Mouse (Mus musculus) adrenal gland, postnatal 14 days (tissue): ENCODE results near the gene Hectd4. TPM values are rescaled to one million over a fixed set of nuclear protein-coding genes. Genes with fewer than 3 reads are reported as not detected.
A peak's percentile ranks its signal among the peaks of the same experiment; 100 is the strongest.
"Not testable (repeated sequence)": the region's sequence is repeated elsewhere in the genome, so short reads cannot be mapped to it uniquely, and the experiment has no call there.

Experiments used
- DNase-seq: peaks from one replicate; pipeline ENCODE4 v3.0.0; 2021; ENCODE audit warnings: mixed read lengths
- long read RNA-seq, 2 experiments: library from polyadenylated mRNA; stranded (forward); transcript quantifications; one replicate each; pipeline ENCODE4 v2.0.0; 2021
- total RNA-seq: library from RNA; stranded (reverse); gene quantifications from 2 replicates; pipeline ENCODE4 v1.2.3, GENCODE M21; 2021

Gene Hectd4
- 21.5 and 27.1 TPM in 2 replicates for total RNA-seq
- long read RNA-seq, experiment 1, partial matches to known transcripts = 0 of 1 reads
- long read RNA-seq, experiment 1, other reads (novel, unspliced or antisense) = 1 of 1 reads
- long read RNA-seq, experiment 2, partial matches to known transcripts = 3 of 4 reads
- long read RNA-seq, experiment 2, other reads (novel, unspliced or antisense) = 1 of 4 reads

- DNase-seq = peak; percentile 99
Measured at GRCm38 (mm10) chr5:121219980-121220731, at the start of gene Hectd4. Gene Hectd4, plus strand, starts transcription at chr5:121220219.

DNA sequence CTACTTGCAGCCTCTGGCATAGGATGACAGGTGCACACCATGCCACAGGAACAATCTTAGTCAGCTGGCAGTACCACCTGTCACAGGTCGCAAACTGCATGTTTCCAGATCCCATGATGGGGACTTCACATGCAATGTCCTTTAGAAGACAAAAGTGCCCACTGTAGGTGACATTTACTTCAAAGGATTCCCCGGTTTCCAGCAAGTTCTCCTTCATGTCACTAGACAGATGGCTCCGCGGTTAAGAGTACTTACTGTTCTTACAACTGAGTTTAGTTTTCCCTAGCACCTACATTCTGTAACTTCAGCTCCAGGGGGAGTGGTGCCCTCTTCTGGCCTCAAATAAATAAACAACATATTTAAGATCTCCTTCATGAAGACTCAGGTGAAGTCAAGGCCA is 47.2 kb upstream of the Hectd4 start:
- DNase-seq = no peak

DNA sequence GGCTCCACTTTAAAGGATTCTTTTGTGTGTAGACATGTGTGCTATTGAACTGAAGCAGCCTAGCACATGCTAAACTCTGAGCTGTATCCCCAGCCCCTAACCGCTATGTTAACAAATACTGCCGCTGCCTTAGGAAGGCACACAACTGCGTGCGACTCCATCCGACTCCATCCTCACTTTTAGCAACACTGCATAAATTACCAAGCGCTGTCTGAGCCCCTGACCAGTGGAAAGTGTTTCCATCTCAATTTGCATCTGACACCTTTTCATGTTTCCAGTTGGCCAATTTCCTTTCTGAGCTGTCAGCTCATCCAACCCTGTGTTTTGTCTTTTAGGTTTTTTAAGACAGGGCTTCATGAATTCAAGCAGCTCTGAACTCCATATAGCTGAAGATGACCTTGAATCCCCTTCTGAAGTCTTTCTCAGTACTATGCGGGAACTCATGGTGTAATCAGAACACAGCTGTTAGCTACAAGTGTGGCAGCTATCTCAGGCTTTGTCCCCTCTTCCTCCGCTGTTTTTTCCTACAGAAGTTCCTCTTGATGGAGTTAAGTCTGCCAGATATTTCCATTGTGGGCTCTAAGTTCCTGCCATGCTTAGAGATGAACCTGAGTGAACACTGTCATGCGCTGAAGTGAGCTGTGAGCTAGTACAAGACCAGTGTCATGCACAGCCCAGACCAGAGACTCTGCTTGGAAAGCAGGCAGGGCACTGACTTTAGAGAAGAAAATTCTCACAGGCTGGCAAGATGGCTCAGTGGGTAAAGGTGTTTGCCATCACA is 40.8 kb upstream of the Hectd4 start:
- DNase-seq = no peak

- no peak for DNase-seq
Measured at GRCm38 (mm10) chr5:121183269-121183668, 36.8 kb upstream of the Hectd4 start.

DNA sequence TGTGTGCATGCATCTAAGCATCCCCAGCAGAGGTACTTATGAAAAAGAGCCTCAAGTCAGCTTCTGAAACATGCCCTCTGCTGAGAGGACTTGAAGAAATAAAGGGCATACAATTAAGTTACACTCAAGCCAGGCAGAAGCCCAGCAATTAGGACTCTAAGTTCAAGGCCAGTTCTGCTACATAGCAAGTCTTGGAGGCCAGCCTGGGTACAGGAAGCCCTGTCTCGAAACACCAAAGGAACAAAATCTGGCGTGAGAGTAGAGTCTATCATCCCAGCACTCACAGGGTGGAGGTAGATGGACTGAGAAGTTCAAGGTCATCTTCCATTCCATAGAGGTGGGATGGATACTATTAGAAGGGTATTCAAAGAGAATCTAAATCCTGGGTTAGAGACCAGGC is 35.6 kb upstream of the Hectd4 start:
- no peak for DNase-seq

GRCm38 (mm10) chr5:121184945-121185551 is 35.0 kb upstream of the Hectd4 start:
- DNase-seq = peak; percentile 39

- peak; percentile 63 for DNase-seq
Measured at GRCm38 (mm10) chr5:121187580-121188001, 32.4 kb upstream of the Hectd4 start.

- no peak for DNase-seq
Measured at GRCm38 (mm10) chr5:121188265-121188664, 31.8 kb upstream of the Hectd4 start.

- no peak for DNase-seq
Measured at GRCm38 (mm10) chr5:121189182-121189581, 30.8 kb upstream of the Hectd4 start.

DNA sequence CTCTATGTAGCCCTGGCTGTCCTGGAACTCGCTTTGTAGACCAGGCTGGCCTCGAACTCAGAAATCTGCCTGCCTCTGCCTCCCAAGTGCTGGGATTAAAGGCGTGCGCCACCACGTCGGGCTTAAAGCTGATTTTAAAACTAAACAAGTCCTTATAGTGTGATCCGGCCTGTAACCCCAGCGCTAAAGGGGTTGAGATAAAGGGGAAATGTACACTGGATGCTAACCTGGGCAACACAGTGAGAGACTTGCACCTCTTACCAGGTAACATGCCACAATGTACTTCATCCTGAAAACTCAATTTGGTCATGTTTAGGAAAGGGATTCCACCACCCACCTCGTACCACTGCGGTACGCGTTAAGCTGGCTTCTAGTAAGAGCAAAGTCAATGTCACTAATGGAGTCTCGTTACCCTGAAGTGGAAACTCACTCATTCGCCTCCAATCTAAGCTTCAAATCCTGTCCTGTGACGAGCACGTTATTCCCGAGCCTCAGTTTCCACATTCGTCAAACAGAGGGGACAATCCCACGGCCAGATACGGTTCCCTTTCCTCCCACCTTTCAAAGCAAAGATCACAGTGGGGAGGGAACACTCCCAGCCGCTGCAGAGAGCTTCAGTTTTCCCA is 29.7 kb upstream of the Hectd4 start:
- DNase-seq = no peak

DNA sequence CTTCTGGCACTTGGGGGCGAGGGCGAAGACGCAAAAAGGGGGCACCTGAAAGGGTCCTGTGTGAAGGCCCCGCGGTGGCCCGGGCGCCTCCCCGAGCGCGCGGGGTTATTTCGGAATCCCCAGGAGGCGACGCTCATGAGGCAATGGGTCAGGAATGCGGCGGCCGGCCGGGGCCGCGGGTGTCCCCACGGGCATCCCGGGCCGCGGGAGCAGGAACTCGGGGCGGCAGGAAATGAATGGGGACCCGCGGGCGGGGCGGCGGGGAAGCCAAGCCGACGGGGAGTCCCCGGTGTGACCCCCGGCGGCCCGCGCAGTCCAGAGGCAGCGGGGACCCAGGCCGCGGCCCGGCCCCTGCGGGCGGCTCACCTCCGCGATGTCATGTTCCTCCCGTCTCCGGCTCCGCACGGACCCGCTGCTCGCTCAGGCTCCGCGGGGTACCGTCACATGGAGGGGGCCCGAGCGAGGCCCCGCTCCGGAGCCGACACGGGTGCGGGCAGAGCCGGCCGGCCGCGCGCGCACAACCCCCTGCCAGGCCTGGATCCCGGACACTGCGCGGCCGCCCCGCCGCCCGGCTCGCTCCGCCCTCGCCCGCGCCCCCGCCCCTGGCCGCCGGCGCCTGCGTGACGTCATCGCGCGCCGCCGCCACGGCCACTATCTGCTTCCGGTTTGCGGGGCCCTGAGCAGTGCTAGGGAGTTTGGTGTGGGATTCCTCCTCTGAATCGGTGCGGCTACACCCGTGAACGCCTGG is 29.0 kb upstream of the Hectd4 start, which contains the start of gene Ptpn11:
Gene Ptpn11, minus strand, starts transcription at position 562 of the 748 bp plus-strand sequence.
- DNase-seq = peak; percentile 94

DNA sequence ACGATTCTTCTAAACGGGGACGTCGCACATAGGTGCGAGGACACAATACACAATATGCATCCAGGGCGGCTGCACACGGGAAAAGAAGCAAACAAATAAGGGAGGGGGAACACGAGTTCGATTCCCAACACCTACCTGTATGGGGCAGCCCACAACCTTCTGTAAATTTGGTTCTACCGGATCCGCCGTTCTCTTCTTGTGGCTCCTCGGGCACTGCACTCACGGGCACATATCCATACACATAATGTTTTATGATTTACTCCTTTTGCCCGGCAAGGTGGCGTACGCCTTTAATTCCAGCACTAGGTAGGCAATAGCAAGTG is 28.5 kb upstream of the Hectd4 start:
- DNase-seq = peak; percentile 26

DNA sequence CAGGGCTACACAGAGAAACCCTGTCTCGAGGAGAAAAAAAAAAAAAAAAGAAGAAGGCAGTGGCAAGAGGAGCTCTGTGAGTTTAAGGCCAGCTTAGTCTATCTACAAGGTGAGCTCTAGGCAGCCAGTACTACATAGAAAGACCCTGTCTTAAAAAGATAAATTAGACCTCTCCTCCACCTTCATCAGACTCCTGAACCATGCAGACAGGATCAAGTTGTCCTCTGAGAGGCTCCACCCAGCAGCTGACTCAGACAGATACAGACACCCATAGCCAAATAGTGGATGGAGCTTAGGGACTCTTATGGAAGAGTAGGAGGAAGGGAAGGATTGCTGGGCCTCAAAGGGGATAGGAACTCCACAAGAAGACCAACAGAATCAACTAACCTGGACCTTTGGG is 25.8 kb upstream of the Hectd4 start:
- DNase-seq = no peak

DNA sequence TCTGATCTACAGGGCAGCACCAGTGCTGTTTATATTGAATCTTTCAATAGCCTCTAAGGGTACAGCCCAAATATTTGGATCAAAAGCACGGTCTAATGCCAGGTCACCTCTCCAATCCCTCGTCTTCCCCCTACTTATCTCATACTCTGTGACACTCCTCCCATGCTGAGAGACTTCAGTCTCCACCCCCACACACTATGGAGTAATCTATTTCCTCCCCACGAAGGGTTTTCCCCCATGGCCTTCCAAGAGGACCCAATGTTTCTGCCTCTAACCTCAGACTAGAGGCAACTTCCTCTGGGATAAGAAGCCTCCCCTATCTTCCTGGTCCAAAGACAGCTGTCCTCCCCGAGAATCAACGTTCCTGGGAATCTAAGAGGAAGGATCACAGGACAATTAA is 23.3 kb upstream of the Hectd4 start:
- no peak for DNase-seq

DNA sequence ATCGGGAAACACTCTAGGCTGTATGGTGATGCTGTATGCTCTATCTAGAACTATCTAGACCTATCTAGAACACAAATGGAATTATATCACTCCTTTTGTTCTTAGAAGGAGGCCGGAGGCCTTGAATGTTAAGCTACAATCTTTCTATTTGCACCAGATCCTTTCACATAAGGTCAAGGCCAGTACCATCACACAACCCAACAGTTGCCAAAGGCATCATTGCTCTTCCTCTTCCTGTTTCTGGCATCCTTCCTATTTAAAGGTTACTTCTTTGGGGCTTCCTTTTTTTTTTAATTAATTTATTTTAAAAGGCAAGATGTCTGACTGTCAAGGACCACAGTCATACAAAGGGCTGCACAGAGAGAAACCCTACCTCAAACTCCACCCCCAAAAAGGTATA is 22.7 kb upstream of the Hectd4 start:
- no peak for DNase-seq

DNA sequence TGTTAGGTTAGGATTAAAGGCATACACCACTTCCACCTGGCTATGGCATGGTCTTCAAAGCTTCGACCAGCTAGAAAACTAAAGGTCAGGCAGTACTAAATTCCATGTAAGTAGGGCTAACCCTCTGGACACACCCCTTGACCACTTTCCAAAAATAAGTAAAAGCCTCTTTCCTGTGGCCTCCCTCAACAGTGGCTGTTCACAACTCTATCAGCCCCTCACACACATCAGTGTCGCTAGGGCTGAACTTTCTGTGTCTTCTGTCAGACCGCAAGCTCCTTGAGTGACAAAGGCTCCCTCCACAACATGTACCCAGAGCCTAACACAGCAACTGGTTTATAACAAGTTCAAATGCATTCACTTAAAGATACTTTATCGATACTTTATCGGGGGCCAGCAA is 21.6 kb upstream of the Hectd4 start:
- no peak for DNase-seq

DNA sequence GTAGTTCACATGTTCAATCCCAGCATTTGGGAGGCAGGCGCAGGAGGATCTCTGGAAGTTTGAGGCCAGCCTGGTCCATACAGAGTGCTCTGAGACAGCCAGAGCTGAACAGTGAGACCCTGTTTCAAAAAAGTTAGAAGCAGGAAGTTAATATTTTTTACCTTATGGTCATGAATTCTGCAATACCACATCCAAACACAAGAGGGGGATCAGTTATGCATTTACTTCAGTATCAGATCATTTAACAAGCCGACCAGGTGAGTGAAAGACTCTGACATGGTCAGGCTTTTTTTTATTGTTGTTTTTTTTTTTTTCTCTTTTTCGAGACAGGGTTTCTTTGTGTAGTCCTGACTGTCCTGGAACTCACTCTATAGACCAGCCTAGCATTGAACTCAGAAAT is 18.3 kb upstream of the Hectd4 start:
- peak; percentile 30 for DNase-seq

DNA sequence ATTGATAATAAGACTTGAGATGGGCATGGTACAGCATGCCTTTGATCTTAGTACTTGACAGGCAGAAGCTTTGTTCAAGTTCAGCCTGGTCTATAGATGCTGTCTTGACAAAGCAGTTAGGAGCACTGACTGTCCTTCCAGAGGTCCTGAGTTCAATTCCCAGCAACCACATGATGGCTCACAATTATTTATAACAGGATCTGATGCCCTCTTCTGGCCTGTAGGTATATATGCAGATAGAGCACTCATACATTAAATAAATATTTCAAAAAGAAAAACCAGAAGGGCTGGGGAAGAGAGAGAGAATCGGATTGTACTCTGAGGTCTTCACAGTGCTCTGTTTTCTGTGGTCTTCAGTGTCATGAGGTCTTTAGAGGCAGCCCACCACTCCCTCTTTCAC is 17.6 kb upstream of the Hectd4 start:
- no peak for DNase-seq

DNA sequence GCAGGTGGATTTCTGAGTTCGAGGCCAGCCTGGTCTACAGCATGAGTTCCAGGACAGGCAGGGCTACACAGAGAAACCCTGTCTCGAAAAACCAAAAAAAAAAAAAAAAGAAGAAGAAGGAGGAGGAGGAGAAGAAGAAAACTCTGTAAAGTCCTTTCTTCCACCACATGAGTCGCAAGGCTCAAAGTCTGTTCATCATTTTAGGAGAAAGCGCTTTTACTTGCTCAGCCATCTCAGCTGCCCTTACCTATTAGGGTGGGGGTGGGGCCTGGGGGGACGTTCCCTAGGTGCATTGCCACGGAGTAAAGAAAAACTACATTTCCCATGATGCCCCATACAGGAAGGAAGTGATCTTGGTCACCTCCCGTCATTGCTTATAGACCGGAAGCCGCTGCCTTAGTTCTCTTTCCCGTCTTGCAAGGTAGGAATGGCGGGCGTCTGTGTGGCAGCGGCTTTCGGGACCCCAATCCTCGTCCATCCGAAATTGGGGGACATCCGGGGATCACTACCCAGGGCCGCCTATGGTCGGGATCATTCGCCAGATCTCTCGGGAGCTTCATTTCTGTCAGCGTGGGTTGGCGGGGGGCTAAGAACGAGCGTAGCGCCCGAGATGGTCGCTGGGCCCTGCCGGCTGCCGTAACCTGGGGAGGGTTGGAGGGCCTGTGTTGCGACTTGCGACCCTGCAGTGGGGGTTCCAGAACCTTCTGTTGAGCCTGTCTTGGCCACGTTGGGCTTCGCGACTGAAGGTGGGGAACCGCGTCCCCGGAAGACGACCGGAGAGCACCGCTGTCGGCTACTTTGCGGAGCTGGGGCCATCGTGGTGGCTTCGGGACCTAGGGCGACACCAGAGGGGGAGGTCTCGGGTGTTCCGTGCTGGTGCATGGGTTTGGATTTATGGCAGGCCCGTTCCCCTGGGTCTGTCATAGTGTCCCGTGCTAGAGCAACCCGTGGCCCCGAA is 15.6 kb upstream of the Hectd4 start, which contains the start of gene Rpl6:
Gene Rpl6, plus strand, starts transcription at position 350 of the 958 bp plus-strand sequence.
- DNase-seq = peak; percentile 88

DNA sequence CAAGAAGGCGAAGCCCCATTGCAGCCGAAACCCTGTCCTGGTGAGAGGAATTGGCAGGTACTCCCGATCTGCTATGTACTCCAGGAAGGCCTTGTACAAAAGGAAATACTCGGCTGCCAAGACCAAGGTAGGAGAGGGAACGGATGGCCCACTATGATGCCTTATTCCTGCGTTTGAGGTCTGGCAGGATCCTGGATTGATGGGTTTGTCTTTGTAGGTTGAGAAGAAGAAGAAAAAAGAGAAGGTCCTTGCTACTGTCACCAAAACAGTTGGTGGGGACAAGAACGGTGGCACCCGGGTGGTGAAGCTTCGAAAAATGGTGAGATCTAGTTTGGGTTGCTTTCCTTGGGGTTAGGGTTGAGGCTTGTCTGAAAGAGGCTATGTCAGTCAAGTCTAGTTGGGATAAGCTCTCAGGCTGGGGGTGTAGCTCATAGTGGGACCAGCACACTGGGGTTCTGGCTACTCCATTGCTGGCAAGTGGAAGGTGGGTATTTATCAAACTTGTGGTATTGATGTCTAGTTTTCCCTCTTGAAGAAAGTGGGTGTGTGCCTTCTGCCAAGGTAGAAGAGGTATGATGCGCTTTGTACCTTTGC is 14.4 kb upstream of the Hectd4 start:
- not testable (repeated sequence) for DNase-seq
